ENCODE assay signal across 18 mouse cellular contexts in genomic region chr11:28660377-28660776, GRCm38 (mm10).
"Had no signal": no experiment of that assay in that cellular context is flagged by ENCODE, and none has a peak within 500 bp of the region (broad histone marks: within the 10 kb centered on the region; RNA-seq: fewer than 3 reads in every experiment).

No protein-coding gene starts in this region.

- H3K4me2 ChIP-seq: liver, embryonic 13.5 days; midbrain, embryonic 13.5 days; neural tube, embryonic 13.5 days had no signal

- ATAC-seq: intestine, embryonic 16.5 days; lung, postnatal 0 days; midbrain, embryonic 13.5 days; midbrain, embryonic 16.5 days had no signal

- H3K4me1 ChIP-seq: liver, embryonic 13.5 days; megakaryocyte, embryonic 14.5 days; midbrain, embryonic 13.5 days; neural tube, embryonic 13.5 days had no signal

- H3K27me3 ChIP-seq: liver, embryonic 13.5 days; megakaryocyte, embryonic 14.5 days; midbrain, embryonic 13.5 days; neural tube, embryonic 13.5 days had no signal

- H3K27ac ChIP-seq: liver, embryonic 13.5 days; midbrain, embryonic 10.5 days; midbrain, embryonic 13.5 days; neural tube, embryonic 13.5 days; stomach, postnatal 0 days had no signal

- H3K36me3 ChIP-seq: liver, embryonic 13.5 days; midbrain, embryonic 10.5 days; midbrain, embryonic 13.5 days; neural tube, embryonic 13.5 days had no signal

- H3K9ac ChIP-seq: liver, embryonic 13.5 days; midbrain, embryonic 13.5 days; neural tube, embryonic 13.5 days had no signal

- H3K4me3 ChIP-seq: liver, embryonic 13.5 days; megakaryocyte, embryonic 14.5 days; midbrain, embryonic 10.5 days; midbrain, embryonic 13.5 days; myocyte; neural tube, embryonic 13.5 days had no signal

- H3K9me3 ChIP-seq: liver, embryonic 13.5 days; megakaryocyte, embryonic 14.5 days; midbrain, embryonic 10.5 days; midbrain, embryonic 13.5 days; neural tube, embryonic 13.5 days had no signal

- DNase-seq: kidney, adult 18-20 months; kidney, adult 9 months; kidney, postnatal 25 days; liver, embryonic 13.5 days; lung, adult 2 months; retina, postnatal 1 day; right cerebral cortex, postnatal 14 days; right cerebral cortex, postnatal 4 days; thymus, postnatal 25 days had no signal
